ENCODE assay signal across 19 mouse cellular contexts in the genomic region with DNA sequence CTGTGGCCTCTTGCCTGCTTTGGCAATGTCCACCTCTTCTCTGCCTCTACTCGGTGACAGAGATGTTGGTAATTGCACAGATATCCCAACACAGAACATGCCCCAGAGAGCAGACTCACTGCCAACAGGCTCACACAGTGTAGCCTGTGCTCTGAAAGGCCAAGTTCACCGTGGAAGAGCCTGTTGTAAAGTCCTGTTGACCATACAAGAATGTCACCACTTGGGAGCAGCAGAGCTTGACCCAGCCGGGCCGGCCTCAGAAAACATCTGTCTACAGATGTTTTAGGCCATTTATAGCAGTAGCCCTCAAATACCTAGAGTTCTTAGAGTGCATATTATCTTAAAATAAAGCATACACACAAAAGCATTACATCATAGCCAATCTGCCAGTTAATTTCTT. TPM values are rescaled to one million over a fixed set of nuclear protein-coding genes. Genes with fewer than 3 reads are reported as not detected.
A peak's percentile ranks its signal among the peaks of the same experiment; 100 is the strongest.
DNase-seq lines count a peak whose midpoint lies in the region; ATAC-seq and TF ChIP-seq lines count a peak whose summit lies in the region.
"Had no signal": no experiment of that assay in that cellular context is flagged by ENCODE, and none has a peak within 500 bp of the region (broad histone marks: within the 10 kb centered on the region; RNA-seq: fewer than 3 reads in every experiment).

No protein-coding gene starts in this region.

- no peak for ATAC-seq in intestine, postnatal 0 days
- no peak for ATAC-seq in intestine, embryonic 15.5 days
- ATAC-seq in liver, embryonic 11.5 days (replicated peaks; ENCODE audit: low FRiP score), result no peak
- ATAC-seq: forebrain, embryonic 14.5 days; midbrain, embryonic 13.5 days had no signal

- no peak overlapping the region for H3K27ac ChIP-seq in gastrocnemius, adult 2 months
- no peak overlapping the region for H3K27ac ChIP-seq in intestine, postnatal 0 days (ENCODE audit: low read depth, low read length)
- H3K27ac ChIP-seq in intestine, embryonic 15.5 days, result no peak overlapping the region
- H3K27ac ChIP-seq in liver, adult 2 months (replicated peaks; ENCODE audit: insufficient read depth, low read depth, low read length), result no peak overlapping the region
- H3K27ac ChIP-seq in liver, embryonic 11.5 days (ENCODE audit: low read depth, low read length), result no peak overlapping the region
- H3K27ac ChIP-seq: embryonic facial prominence, embryonic 15.5 days; hindbrain, embryonic 12.5 days; liver, embryonic 15.5 days; midbrain, embryonic 13.5 days had no signal

- WGBS in intestine, postnatal 0 days, result 68% methylated on average over 4 of the region's 4 CpGs
- WGBS in intestine, embryonic 15.5 days, result 65% methylated on average over 4 of the region's 4 CpGs
- WGBS in liver, adult 2 months, result 34% methylated on average over 4 of the region's 4 CpGs
- 81% methylated on average over 4 of the region's 4 CpGs for WGBS in liver, embryonic 11.5 days

- H3K9ac ChIP-seq in intestine, postnatal 0 days (ENCODE audit: low read depth, low read length), result no peak overlapping the region
- no peak overlapping the region for H3K9ac ChIP-seq in intestine, embryonic 15.5 days
- no peak overlapping the region for H3K9ac ChIP-seq in liver, adult 2 months (ENCODE audit: low read depth, low read length)
- no peak overlapping the region for H3K9ac ChIP-seq in liver, embryonic 11.5 days (ENCODE audit: low read depth, low read length)
- H3K9ac ChIP-seq: embryonic facial prominence, embryonic 15.5 days; hindbrain, embryonic 12.5 days; liver, embryonic 15.5 days; midbrain, embryonic 13.5 days had no signal

- H3K27me3 ChIP-seq in intestine, postnatal 0 days (replicated peaks; ENCODE audit: control insufficient read depth, insufficient read depth, low read length), result no peaks in the 10 kb centered on the region
- H3K27me3 ChIP-seq in intestine, embryonic 15.5 days (replicated peaks), result no peaks in the 10 kb centered on the region
- H3K27me3 ChIP-seq in liver, adult 2 months (ENCODE audit: control insufficient read depth, insufficient read depth, low read length), result no peaks in the 10 kb centered on the region
- no peaks in the 10 kb centered on the region for H3K27me3 ChIP-seq in liver, embryonic 11.5 days (replicated peaks; ENCODE audit: control insufficient read depth, insufficient read depth, low read length)
- H3K27me3 ChIP-seq: embryonic facial prominence, embryonic 15.5 days; hindbrain, embryonic 12.5 days; liver, embryonic 15.5 days; midbrain, embryonic 13.5 days had no signal

- H3K79me2 ChIP-seq in liver, adult 2 months (ENCODE audit: control insufficient read depth, insufficient read depth, low read length), result no peaks in the 10 kb centered on the region; the same call in 1 of the 2 replicates

- no peaks in the 10 kb centered on the region for H3K4me1 ChIP-seq in intestine, postnatal 0 days (replicated peaks; ENCODE audit: control insufficient read depth, insufficient read depth, low read length)
- no peaks in the 10 kb centered on the region for H3K4me1 ChIP-seq in intestine, embryonic 15.5 days (replicated peaks)
- peaks cover 10% of the 10 kb centered on the region for H3K4me1 ChIP-seq in liver, adult 2 months (ENCODE audit: control insufficient read depth, insufficient read depth, low read length)
- peaks cover 10% of the 10 kb centered on the region for H3K4me1 ChIP-seq in liver, embryonic 11.5 days (replicated peaks; ENCODE audit: control insufficient read depth, insufficient read depth, low read length)

- TF ChIP-seq POLR2A in liver, adult 2 months (IDR thresholded peaks at IDR 0.05; ENCODE audit: extremely low read depth, insufficient read depth, low read length), result no peak

- intact Hi-C loops in gastrocnemius, adult 2 months (cut with DNase I), result no loop called here

- H3K4me3 ChIP-seq in gastrocnemius, adult 2 months, result no peak overlapping the region
- no peak overlapping the region for H3K4me3 ChIP-seq in intestine, postnatal 0 days (ENCODE audit: low read depth, low read length)
- no peak overlapping the region for H3K4me3 ChIP-seq in intestine, embryonic 15.5 days (replicated peaks)
- no peak overlapping the region for H3K4me3 ChIP-seq in liver, adult 2 months (ENCODE audit: insufficient read depth, low read depth, low read length)
- H3K4me3 ChIP-seq in liver, embryonic 11.5 days (ENCODE audit: low read depth, low read length), result no peak overlapping the region
- H3K4me3 ChIP-seq: embryonic facial prominence, embryonic 15.5 days; hindbrain, embryonic 12.5 days; liver, embryonic 15.5 days; midbrain, embryonic 13.5 days had no signal

- peaks cover 4% of the 10 kb centered on the region; the same call in 1 of the 2 replicates for H3K36me3 ChIP-seq in intestine, postnatal 0 days (ENCODE audit: control insufficient read depth, insufficient read depth)
- H3K36me3 ChIP-seq in intestine, embryonic 15.5 days, result no peaks in the 10 kb centered on the region
- H3K36me3 ChIP-seq in liver, adult 2 months (ENCODE audit: control insufficient read depth, insufficient read depth, low read length), result peaks cover 9% of the 10 kb centered on the region; the same call in 1 of the 2 replicates
- no peaks in the 10 kb centered on the region for H3K36me3 ChIP-seq in liver, embryonic 11.5 days (ENCODE audit: control insufficient read depth, insufficient read depth, low read length)
- H3K36me3 ChIP-seq: embryonic facial prominence, embryonic 15.5 days; hindbrain, embryonic 12.5 days had no signal

- peak; percentile 48 for TF ChIP-seq CTCF in gastrocnemius, adult 2 months (IDR thresholded peaks at IDR 0.05)
- TF ChIP-seq CTCF in intestine, postnatal 0 days (IDR thresholded peaks at IDR 0.05; ENCODE audit: low read depth), result peak; percentile 50
- peak; percentile 49 for TF ChIP-seq CTCF in liver, adult 2 months (IDR thresholded peaks at IDR 0.05; ENCODE audit: low read depth, low read length)

- H3K9me3 ChIP-seq in intestine, postnatal 0 days (ENCODE audit: control insufficient read depth), result no peaks in the 10 kb centered on the region
- H3K9me3 ChIP-seq in intestine, embryonic 15.5 days, result no peaks in the 10 kb centered on the region
- H3K9me3 ChIP-seq in liver, embryonic 11.5 days (ENCODE audit: control insufficient read depth, low read length), result no peaks in the 10 kb centered on the region
- H3K9me3 ChIP-seq: embryonic facial prominence, embryonic 15.5 days; hindbrain, embryonic 12.5 days; liver, embryonic 15.5 days; midbrain, embryonic 13.5 days had no signal

- no peak for DNase-seq in gastrocnemius, adult 2 months
- DNase-seq in gastrocnemius, postnatal 4 days (ENCODE audit: low spot score in 2 of 2), result no peak
- DNase-seq in liver, adult 2 months (ENCODE audit: extremely low read depth, low read depth, low spot score), result peak; percentile 52
- no peak for DNase-seq in liver, embryonic 11.5 days (ENCODE audit: low spot score)
- peak; percentile 67 for DNase-seq in A20 (ENCODE audit: low read depth, low spot score)
- DNase-seq in thymus, postnatal 25 days, result no peak
- DNase-seq: adrenal gland, adult 8-10 months; B cell, adult 2 months; cerebellum, adult 9-11 months; kidney, adult 8-10 months; lung, postnatal 10 days; thymus, adult 2 months had no signal

- no peak overlapping the region for H3K4me2 ChIP-seq in intestine, postnatal 0 days (replicated peaks; ENCODE audit: low read depth)
- H3K4me2 ChIP-seq in intestine, embryonic 15.5 days (replicated peaks), result no peak overlapping the region
- no peak overlapping the region for H3K4me2 ChIP-seq in liver, embryonic 11.5 days
- H3K4me2 ChIP-seq: embryonic facial prominence, embryonic 15.5 days; hindbrain, embryonic 12.5 days; liver, embryonic 15.5 days; midbrain, embryonic 13.5 days had no signal

RNA-seq across cellular contexts. Expression of a gene that starts 39.5 kb away (rescaled TPM):
- total RNA-seq in gastrocnemius, adult 2 months (2021), result 100 to 1,000 TPM; 512 to 578 TPM
- total RNA-seq in gastrocnemius, postnatal 4 days (2021), result 1,000 to 10,000 TPM; 1,069 to 1,134 TPM
- 434 and 438 TPM in 2 replicates for polyA plus RNA-seq in intestine, postnatal 0 days (2015; fragmentation: Nextera tagmentation; extraction: Ambion mirVana)
- polyA plus RNA-seq in intestine, embryonic 15.5 days (2015; fragmentation: Nextera tagmentation; extraction: Ambion mirVana), result 528 and 550 TPM in 2 replicates
- 300 and 318 TPM in 2 replicates for total RNA-seq in liver, adult 2 months (2014; rRNA removed)
- polyA plus RNA-seq in liver, adult 2 months (2012; rRNA removed), result 65.9 and 68.8 TPM in 2 replicates
- polyA plus RNA-seq in liver, embryonic 11.5 days (2014; fragmentation: Nextera tagmentation; extraction: Ambion mirVana), result 694 and 768 TPM in 2 replicates

Comparison
In these comparisons a context has a peak if more than half of its experiments do, and no peak if none do; other contexts are left out.
1. DNase-seq: peak in liver, adult 2 months (single experiment) and A20 (single experiment); none in gastrocnemius, adult 2 months (single experiment), gastrocnemius, postnatal 4 days (0 of 2), liver, embryonic 11.5 days (single experiment) and thymus, postnatal 25 days (single experiment).
2. Peak in every context shown above with its lines, with median percentiles within 50 percentile points of each other: CTCF ChIP-seq.